Mouse (Mus musculus) thymus, postnatal 0 days (tissue): ENCODE measurements around the gene Cdkl3. TPM values are rescaled to one million over a fixed set of nuclear protein-coding genes. Genes with fewer than 3 reads are reported as not detected.
A peak's percentile ranks its signal among the peaks of the same experiment; 100 is the strongest.

Experiments
- DNase-seq: peaks from one replicate; pipeline ENCODE4 v3.0.0-alpha.2; 2015; ENCODE audit warnings: low spot score
- polyA plus RNA-seq: library from polyadenylated mRNA; unstranded; fragments of >200 nt; fragmentation: Nextera tagmentation; extraction: Ambion mirVana; gene quantifications from 2 replicates; pipeline ENCODE4 v1.2.1, GENCODE M21; 2015

The Cdkl3 gene
- polyA plus RNA-seq, 1 experiment from 2014 or later, result 12.2 TPM

DNA sequence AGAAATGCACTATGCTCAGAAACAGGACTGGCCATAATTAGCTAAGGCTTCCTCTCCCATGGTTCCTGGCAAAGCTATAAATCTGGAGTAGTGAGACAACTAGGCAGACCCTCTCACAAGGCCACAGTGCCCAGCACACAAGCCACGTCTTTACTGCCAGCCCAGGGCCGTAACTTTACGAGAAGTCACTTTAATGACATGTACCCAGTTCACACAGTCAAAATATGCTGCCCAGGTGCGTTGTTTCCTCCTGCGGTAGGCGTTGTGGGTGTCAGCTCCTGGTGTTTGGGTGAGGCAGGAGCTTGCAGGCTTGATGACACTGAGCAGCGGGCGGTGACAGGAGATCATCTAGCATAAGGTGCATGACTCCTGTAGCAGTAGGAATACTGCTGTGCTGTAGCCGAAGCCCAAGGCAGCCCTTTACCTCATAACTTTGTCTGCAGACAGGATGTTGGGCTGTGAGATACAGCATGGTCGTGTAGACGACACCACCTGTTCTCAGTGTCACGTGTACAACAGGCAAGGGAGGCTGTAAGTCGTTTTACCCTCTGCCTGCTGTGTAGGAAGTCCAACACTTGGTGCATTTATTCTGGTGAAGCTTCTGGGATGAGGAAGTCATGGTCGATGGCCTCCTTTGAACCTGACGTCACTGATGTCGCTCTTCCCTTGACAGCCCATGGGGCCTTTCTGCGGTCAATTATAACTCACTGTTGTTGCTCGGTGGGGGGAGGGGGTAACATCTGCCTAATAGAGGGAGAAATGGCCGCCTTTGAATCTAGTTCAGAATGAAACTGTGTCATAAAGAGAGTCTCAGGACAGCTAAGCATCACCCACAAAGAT is 72.0 kb downstream of the Cdkl3 start:
- DNase-seq, result peak; percentile 88

DNA sequence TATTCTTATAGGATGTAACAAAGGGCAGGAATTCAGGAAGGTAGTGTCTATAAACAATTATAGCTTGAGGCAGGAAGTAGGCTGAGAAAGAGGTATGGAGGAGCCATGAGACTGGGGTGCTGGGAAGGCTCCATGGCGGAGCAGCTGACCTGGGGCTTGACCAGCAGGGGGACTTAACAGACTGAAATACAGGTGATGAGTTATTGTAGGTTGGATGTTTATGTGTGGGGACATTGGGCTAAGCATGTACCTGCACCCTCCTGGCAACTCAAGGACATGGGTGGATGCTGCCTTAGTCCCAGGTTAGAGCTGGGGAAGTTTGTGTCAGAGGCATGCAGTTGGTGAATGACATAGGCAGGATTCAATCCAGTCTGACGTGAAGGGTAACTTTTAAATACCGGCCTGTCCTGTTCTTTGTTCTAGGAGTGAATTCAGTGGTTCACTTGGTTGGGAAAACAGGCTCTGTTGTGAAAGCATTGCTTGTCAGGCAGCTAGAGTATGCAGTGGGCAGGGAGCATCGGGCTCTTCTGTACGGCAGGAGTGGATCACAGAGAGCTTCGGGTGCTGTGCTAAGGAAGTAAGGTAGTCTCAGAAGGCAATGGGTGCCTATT is 72.8 kb downstream of the Cdkl3 start:
- DNase-seq, result no peak

DNA sequence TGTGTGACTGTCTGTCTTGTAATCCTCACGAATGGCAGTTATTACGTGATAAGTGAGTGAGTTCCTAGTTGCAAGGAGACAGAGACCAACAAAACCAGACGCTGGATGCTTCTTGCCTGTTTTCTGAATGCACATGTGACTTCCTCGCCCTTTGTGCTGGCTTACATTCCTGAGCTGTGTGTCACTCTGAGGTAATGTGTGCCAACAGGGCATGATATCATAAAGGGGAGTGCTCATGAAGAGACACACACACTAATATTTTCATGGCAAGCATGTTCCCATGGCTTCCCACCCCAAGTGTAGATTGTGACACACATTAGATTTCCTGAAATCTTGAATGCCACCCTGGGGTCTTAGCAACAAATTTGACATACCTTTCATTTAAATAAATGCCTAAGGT is 73.9 kb downstream of the Cdkl3 start:
- no peak for DNase-seq

GRCm38 (mm10) chr11:52079978-52080377 is 76.0 kb downstream of the Cdkl3 start:
- DNase-seq, result no peak

DNA sequence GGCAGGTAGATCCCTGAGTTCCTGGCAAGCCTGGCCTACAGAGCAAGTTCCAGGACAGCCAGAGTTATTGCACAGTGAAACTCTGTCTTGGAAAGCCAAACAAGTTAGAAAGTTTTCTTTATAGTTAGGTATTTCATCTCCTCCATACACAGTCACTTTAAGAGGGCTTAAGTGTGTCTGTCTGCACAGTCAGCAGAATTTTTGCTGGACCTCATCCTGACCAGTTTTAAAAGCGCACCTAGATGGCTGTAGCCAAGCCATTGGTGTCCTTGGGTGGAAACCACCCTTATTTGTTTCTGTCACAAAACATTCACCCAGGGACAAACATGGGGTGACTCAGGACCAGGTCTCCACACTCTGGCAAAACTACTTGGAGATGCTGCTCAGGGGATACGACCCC is 76.6 kb downstream of the Cdkl3 start:
- DNase-seq, result no peak

- DNase-seq, result no peak
These were observed 81.8 kb downstream of the Cdkl3 start for GRCm38 (mm10) chr11:52085857-52086203.

DNA sequence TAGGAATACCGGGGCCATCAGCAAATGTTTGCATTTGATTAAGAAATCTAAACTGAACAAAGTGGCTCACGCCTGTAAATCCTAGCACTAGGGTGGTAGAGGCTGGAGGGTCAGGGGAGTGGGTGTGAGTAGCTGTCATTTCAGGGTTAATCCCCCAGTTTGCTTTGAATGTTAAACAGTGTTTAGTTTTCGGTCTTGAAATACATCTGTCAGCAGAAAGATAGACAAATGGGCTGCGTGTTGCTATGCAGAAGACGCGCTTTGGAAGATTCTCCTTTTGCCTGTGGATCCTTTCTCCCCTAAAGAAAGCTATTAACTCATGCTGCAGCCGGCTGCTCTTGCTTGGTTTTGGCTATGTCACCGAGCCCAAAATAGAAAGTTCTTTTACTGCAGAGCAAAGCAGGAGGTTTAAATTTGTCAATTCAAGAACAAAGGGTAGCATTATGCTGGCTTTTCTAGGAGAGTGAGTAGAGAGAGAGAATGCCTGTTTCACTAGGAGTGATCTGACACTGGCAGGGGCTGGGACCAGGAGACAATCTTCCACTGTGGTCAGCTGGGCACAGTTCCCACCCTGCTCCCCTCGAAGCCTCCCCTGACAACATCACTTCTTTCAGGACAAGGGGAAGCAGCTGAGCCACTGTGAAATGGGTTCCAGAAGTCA is 82.3 kb downstream of the Cdkl3 start:
- no peak for DNase-seq

- DNase-seq, result no peak
These were observed 85.3 kb downstream of the Cdkl3 start for GRCm38 (mm10) chr11:52089291-52089690.

DNA sequence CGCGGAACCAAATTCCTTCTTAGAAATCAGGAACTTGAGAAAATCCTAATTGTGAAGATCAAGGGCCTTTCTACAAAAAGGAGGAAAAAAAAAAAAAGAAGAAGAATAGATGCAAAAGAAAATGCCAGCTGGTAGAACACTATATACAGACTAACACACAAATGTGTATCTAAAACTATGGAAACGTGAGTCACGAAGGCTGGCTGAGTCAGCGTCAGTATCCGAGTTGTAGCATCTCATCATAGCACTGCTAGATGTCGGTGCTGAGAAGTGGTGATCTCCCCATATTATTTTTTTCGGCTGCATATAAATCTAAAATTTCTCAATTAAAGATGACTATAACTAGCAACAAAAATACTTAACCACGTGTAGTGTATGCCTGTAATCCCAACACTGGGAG is 87.2 kb downstream of the Cdkl3 start:
- DNase-seq, result no peak

DNA sequence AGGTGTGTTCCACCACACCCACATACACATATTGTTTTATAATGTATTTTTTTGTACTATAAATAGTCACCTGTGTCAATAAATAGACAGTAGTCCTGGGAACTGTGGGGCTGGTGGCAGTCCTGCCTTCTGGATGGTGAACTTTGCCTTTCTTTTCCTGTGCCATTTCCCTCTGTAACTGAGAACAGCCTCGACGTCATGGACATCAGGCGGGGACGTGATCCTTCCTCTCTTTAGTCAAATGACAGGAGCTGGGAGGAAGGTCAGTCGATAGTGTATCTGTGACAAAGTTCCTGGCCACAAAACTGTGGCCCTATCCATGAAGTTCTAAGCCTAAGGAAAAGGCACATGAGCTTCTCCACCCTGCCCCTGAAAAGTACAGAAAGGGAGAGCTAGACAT is 90.5 kb downstream of the Cdkl3 start:
- DNase-seq, result no peak

DNA sequence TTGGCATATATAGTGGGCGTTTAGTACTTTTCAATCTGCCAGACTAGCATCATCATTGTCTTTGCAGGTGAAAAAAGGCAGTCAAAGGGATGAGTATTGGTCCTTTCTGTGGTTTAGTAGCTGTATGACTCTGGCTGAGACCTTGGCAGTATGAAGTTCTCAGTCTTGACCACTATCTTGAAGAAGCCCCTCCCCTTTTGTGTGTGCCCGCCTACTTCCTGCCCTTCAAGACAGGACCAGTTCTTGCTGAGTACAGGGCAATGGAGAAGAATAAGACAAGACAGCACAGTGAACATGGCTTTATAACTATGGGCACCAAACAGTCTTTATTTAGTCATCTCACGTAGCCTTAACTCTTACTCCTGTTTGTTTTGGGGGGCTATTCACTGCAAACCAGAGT is 93.0 kb downstream of the Cdkl3 start:
- no peak for DNase-seq

- no peak for DNase-seq
These were observed 93.6 kb downstream of the Cdkl3 start for GRCm38 (mm10) chr11:52097596-52097995.

DNA sequence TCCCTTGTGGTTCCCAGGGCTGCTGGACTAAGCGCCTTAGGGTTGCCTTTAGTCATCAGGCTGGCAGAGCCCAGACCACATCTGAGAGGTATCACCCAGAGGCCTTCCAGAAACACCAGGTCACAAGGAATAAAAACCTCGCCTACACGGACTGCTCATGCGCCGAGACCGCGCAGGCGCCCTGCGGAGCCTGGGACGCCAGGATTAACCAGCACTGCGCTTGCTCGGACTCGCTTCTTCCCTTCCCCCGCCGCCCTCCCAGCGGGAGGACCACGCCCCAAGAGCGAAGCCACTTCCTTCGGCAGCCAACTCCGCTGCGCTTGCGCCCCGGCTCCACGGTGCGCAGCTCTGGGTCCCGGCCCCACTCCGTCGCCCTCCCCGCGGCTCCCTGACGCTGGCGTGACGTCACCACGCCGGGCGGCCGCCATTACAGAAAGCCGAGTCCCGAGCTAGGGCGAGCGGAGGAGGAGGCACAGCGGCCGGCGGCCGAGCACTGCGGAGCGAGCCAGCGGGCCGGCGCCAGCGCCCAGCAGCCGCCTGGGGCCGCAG is 94.5 kb downstream of the Cdkl3 start, which contains the start of gene Ppp2ca:
TSS of gene Ppp2ca (plus strand) at position 284 of the 549 bp plus-strand sequence.
- DNase-seq, result peak; percentile 100

GRCm38 (mm10) chr11:52099031-52099761 is 95.2 kb downstream of the Cdkl3 start:
- DNase-seq, result peak; percentile 77

DNA sequence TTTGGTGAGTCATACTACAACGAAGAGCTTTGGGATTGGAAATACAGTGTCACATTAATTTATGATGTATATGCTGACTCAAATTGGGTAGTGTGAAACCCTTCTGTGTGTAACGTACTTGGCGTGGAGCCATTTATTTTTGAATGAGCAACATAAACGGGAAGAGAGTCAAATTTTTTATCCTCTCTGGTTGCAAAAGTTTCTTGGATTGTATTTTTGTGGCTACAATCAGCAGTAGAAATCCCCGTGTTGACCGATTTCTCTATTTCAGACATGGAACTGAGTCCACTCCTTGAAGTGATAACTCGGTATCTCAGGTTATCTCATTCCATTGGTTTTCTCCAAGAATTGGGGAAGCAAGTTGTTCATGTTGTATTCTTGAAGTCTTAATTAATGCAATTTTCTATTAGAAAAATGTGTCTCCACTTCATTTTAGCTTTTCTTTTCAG is 95.8 kb downstream of the Cdkl3 start:
- no peak for DNase-seq

- DNase-seq, result no peak
These were observed 99.0 kb downstream of the Cdkl3 start for GRCm38 (mm10) chr11:52102977-52103376.

- no peak for DNase-seq
These were observed 101.5 kb downstream of the Cdkl3 start for GRCm38 (mm10) chr11:52105503-52105902.

- DNase-seq, result no peak
These were observed 102.0 kb downstream of the Cdkl3 start for GRCm38 (mm10) chr11:52106037-52106436.

DNA sequence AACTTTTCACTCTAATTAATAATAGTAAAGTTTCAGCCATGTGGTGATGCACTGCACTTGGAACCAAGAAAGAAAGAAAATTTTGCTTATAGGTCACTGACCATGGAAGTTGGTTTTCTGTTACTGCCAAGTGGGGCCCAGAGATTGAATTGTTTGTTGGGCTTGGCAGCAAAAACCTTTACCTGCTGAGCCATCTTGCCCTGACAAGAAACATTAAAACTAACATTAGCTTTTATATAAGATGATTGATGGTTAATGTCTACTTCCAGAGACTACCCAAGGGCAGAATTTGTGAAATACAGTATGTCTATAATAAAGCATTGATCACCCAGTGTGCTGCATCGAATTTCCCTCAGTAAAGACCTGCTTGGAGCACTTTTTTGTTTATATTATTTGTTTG is 102.4 kb downstream of the Cdkl3 start:
- DNase-seq, result no peak

DNA sequence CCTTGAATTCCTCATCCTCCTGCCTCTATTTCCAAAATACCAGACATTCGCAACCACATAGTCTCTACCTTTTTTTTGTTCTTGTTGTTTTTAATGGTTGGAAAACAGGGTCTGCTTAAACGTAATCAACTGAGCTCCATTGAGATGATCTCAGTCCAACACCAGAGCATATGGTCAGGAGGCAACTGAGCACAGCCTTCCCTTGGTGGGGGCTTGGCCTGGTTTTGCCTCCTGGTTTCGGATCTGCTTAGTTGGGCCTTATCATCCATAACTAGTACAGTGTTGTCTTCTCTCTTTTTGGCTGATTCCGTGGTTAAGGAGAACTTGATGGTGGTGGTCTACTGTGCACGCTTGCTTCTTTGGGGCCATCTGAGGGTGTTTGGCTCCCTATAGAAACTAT is 104.8 kb downstream of the Cdkl3 start:
- DNase-seq, result no peak

- no peak for DNase-seq
These were observed 105.4 kb downstream of the Cdkl3 start for GRCm38 (mm10) chr11:52109421-52109820.
